Mouse (Mus musculus) midbrain, embryonic 11.5 days (tissue): ENCODE measurements around the gene Stmnd1. TPM values are rescaled to one million over a fixed set of nuclear protein-coding genes. Genes with fewer than 3 reads are reported as not detected.
A peak's percentile ranks its signal among the peaks of the same experiment; 100 is the strongest.

Experiments used
- ATAC-seq: fragments of 200-750 bp; cut with Nextera tagmentation; 2 replicates; pipeline ENCODE4 v1.8.0; 2017; ENCODE audit warnings: moderate TSS enrichment, moderate library complexity; ENCODE audit not compliant: low FRiP score
- DNase-seq: peaks from one replicate; pipeline ENCODE4 v3.0.0; 2015; ENCODE audit warnings: low spot score; ENCODE audit errors: missing footprints
- H3K27ac ChIP-seq: fragments of 300-500 bp; sonication (generic); 2 replicates; pipeline ENCODE4 v1.5.1; 2014; ENCODE audit warnings: low read depth, low read length
- H3K27me3 ChIP-seq: fragments of 300-500 bp; sonication (generic); 2 replicates; pipeline ENCODE4 v1.6.1; 2014; ENCODE audit warnings: mild to moderate bottlenecking, low read length, moderate library complexity, mixed read lengths; ENCODE audit not compliant: control insufficient read depth, insufficient read depth
- H3K36me3 ChIP-seq: fragments of 300-500 bp; sonication (generic); 2 replicates; pipeline ENCODE4 v1.6.1; 2014; ENCODE audit warnings: mild to moderate bottlenecking, low read length, moderate library complexity, mixed read lengths; ENCODE audit not compliant: control insufficient read depth, insufficient read depth
- H3K4me1 ChIP-seq: fragments of 300-500 bp; sonication (generic); 2 replicates; pipeline ENCODE4 v1.6.1; 2014; ENCODE audit warnings: low read length; ENCODE audit not compliant: control insufficient read depth, insufficient read depth
- H3K4me2 ChIP-seq: fragments of 300-500 bp; sonication (generic); 2 replicates; pipeline ENCODE4 v1.6.1; 2014; ENCODE audit warnings: mild to moderate bottlenecking, moderate library complexity
- H3K4me3 ChIP-seq: fragments of 300-500 bp; sonication (generic); 2 replicates; pipeline ENCODE4 v1.5.1; 2014; ENCODE audit warnings: low read depth, low read length
- H3K9ac ChIP-seq: fragments of 300-500 bp; sonication (generic); 2 replicates; pipeline ENCODE4 v1.6.1; 2014; ENCODE audit warnings: low read length
- H3K9me3 ChIP-seq: fragments of 300-500 bp; sonication (generic); 2 replicates; pipeline ENCODE4 v1.6.1; 2016; ENCODE audit warnings: low read length; ENCODE audit not compliant: control insufficient read depth
- WGBS: fragments of 180-500 bp; shearing (Covaris S2); extraction: QIAGEN DNeasy Blood & Tissue Kit; methylation state at CpG from one replicate; pipeline ENCODE4 v1.1.7; 2014; 5-methylcytosine and 5-hydroxymethylcytosine counted together
- polyA plus RNA-seq: library from polyadenylated mRNA; unstranded; fragments of >200 nt; fragmentation: Nextera tagmentation; extraction: Ambion mirVana; gene quantifications from 2 replicates; pipeline ENCODE4 v1.2.1, GENCODE M21; 2014

Gene Stmnd1
- polyA plus RNA-seq, 1 experiment from 2014 or later: 0.10 TPM

GRCm38 (mm10) chr13:46275701-46276100 lies 2.2 kb downstream of the Stmnd1 start:
- Histone ChIP-seq H3K36me3 (no peaks in the 10 kb centered on the region), H3K9ac (no peak overlapping the region), H3K4me1 (peaks cover 9% of the 10 kb centered on the region), H3K27ac (no peak overlapping the region), H3K4me3 (no peak overlapping the region), H3K27me3 (no peaks in the 10 kb centered on the region), H3K9me3 (no peaks in the 10 kb centered on the region), H3K4me2 (no peak overlapping the region)
- ATAC-seq (no peak), DNase-seq (no peak)
- 90% methylated on average over 4 of the region's 4 CpGs for WGBS

- H3K36me3 ChIP-seq: no peaks in the 10 kb centered on the region
- ATAC-seq (no peak), DNase-seq (no peak)
- H3K4me2 ChIP-seq: no peak overlapping the region
- H3K27ac ChIP-seq: no peak overlapping the region
- 82% methylated on average over 2 of the region's 2 CpGs for WGBS
- H3K27me3 ChIP-seq: no peaks in the 10 kb centered on the region
- no peak overlapping the region for H3K9ac ChIP-seq
- H3K4me3 ChIP-seq: no peak overlapping the region
- H3K4me1 ChIP-seq: no peaks in the 10 kb centered on the region
- H3K9me3 ChIP-seq: no peaks in the 10 kb centered on the region; the same call in 1 of the 2 replicates
Measured at GRCm38 (mm10) chr13:46282543-46282942, 9.0 kb downstream of the Stmnd1 start.

GRCm38 (mm10) chr13:46287801-46288200 lies 14.3 kb downstream of the Stmnd1 start:
- H3K4me2 ChIP-seq: no peak overlapping the region
- no peak overlapping the region for H3K9ac ChIP-seq
- H3K27ac ChIP-seq: no peak overlapping the region
- no peaks in the 10 kb centered on the region for H3K4me1 ChIP-seq
- 83% methylated on average over 8 of the region's 8 CpGs for WGBS
- no peak for DNase-seq
- no peaks in the 10 kb centered on the region for H3K27me3 ChIP-seq
- H3K9me3 ChIP-seq: no peaks in the 10 kb centered on the region
- no peaks in the 10 kb centered on the region for H3K36me3 ChIP-seq
- no peak overlapping the region for H3K4me3 ChIP-seq
- no peak for ATAC-seq

- H3K9ac ChIP-seq: no peak overlapping the region
- H3K27ac ChIP-seq: no peak overlapping the region
- 91% methylated on average over 5 of the region's 5 CpGs for WGBS
- no peak overlapping the region for H3K4me2 ChIP-seq
- no peak overlapping the region for H3K4me3 ChIP-seq
- ATAC-seq (no peak), DNase-seq (no peak)
- no peaks in the 10 kb centered on the region for H3K9me3 ChIP-seq
- no peaks in the 10 kb centered on the region for H3K4me1 ChIP-seq
- H3K27me3 ChIP-seq: no peaks in the 10 kb centered on the region
- no peaks in the 10 kb centered on the region for H3K36me3 ChIP-seq
Measured at GRCm38 (mm10) chr13:46288372-46288771, 14.9 kb downstream of the Stmnd1 start.

GRCm38 (mm10) chr13:46290537-46290936 lies 17.0 kb downstream of the Stmnd1 start:
- no peaks in the 10 kb centered on the region for H3K9me3 ChIP-seq
- no peak overlapping the region for H3K4me2 ChIP-seq
- ATAC-seq (no peak), DNase-seq (no peak)
- H3K4me3 ChIP-seq: no peak overlapping the region
- H3K36me3 ChIP-seq: no peaks in the 10 kb centered on the region
- H3K4me1 ChIP-seq: no peaks in the 10 kb centered on the region
- no peak overlapping the region for H3K9ac ChIP-seq
- 80% methylated on average over 1 of the region's 1 CpGs for WGBS
- H3K27ac ChIP-seq: no peak overlapping the region
- H3K27me3 ChIP-seq: no peaks in the 10 kb centered on the region

GRCm38 (mm10) chr13:46294365-46294764 lies 20.8 kb downstream of the Stmnd1 start:
- H3K4me3 ChIP-seq: no peak overlapping the region
- H3K4me2 ChIP-seq: no peak overlapping the region
- H3K27me3 ChIP-seq: no peaks in the 10 kb centered on the region
- no peaks in the 10 kb centered on the region for H3K4me1 ChIP-seq
- DNase-seq: no peak
- no peaks in the 10 kb centered on the region for H3K36me3 ChIP-seq
- H3K27ac ChIP-seq: no peak overlapping the region
- no peak for ATAC-seq
- no peaks in the 10 kb centered on the region for H3K9me3 ChIP-seq
- H3K9ac ChIP-seq: no peak overlapping the region

GRCm38 (mm10) chr13:46297701-46298100 lies 24.2 kb downstream of the Stmnd1 start:
- no peaks in the 10 kb centered on the region for H3K27me3 ChIP-seq
- H3K36me3 ChIP-seq: no peaks in the 10 kb centered on the region
- 89% methylated on average over 4 of the region's 4 CpGs for WGBS
- no peak overlapping the region for H3K27ac ChIP-seq
- H3K4me3 ChIP-seq: no peak overlapping the region
- no peak overlapping the region for H3K4me2 ChIP-seq
- ATAC-seq (no peak), DNase-seq (no peak)
- no peak overlapping the region for H3K9ac ChIP-seq
- H3K4me1 ChIP-seq: no peaks in the 10 kb centered on the region
- no peaks in the 10 kb centered on the region for H3K9me3 ChIP-seq

GRCm38 (mm10) chr13:46310790-46311189 lies 37.3 kb downstream of the Stmnd1 start:
- Histone ChIP-seq H3K27ac (no peak overlapping the region), H3K4me1 (no peaks in the 10 kb centered on the region), H3K4me3 (no peak overlapping the region), H3K9me3 (no peaks in the 10 kb centered on the region), H3K4me2 (no peak overlapping the region), H3K27me3 (no peaks in the 10 kb centered on the region), H3K36me3 (no peaks in the 10 kb centered on the region), H3K9ac (no peak overlapping the region)
- DNase-seq (peak; percentile 93), ATAC-seq (no peak)
- WGBS: 58% methylated on average over 10 of the region's 10 CpGs

GRCm38 (mm10) chr13:46313176-46313575 lies 39.7 kb downstream of the Stmnd1 start:
- ATAC-seq: no peak
- 90% methylated on average over 5 of the region's 5 CpGs for WGBS

GRCm38 (mm10) chr13:46315165-46315564 lies 41.6 kb downstream of the Stmnd1 start:
- no peak overlapping the region for H3K9ac ChIP-seq
- H3K4me2 ChIP-seq: no peak overlapping the region
- no peak overlapping the region for H3K4me3 ChIP-seq
- WGBS: 90% methylated on average over 7 of the region's 7 CpGs
- H3K27me3 ChIP-seq: no peaks in the 10 kb centered on the region
- no peaks in the 10 kb centered on the region for H3K9me3 ChIP-seq
- no peaks in the 10 kb centered on the region for H3K36me3 ChIP-seq
- no peak overlapping the region for H3K27ac ChIP-seq
- DNase-seq: no peak
- H3K4me1 ChIP-seq: no peaks in the 10 kb centered on the region
- ATAC-seq: no peak

More at GRCm38 (mm10) chr13:46313176-46313575, 39.7 kb downstream of the Stmnd1 start:
- no peak overlapping the region for H3K9ac ChIP-seq
- H3K4me3 ChIP-seq: no peak overlapping the region
- H3K36me3 ChIP-seq: no peaks in the 10 kb centered on the region
- H3K9me3 ChIP-seq: no peaks in the 10 kb centered on the region
- no peak overlapping the region for H3K27ac ChIP-seq
- H3K4me1 ChIP-seq: no peaks in the 10 kb centered on the region
- H3K4me2 ChIP-seq: no peak overlapping the region
- no peak for DNase-seq
- no peaks in the 10 kb centered on the region for H3K27me3 ChIP-seq
